Mouse (Mus musculus) lung, embryonic 15.5 days (tissue): ENCODE data around the gene Trim2. TPM values are rescaled to one million over a fixed set of nuclear protein-coding genes. Genes with fewer than 3 reads are reported as not detected.

ENCODE experiments used
- ATAC-seq: fragments of 200-750 bp; cut with Nextera tagmentation; 2 replicates; pipeline ENCODE4 v1.8.0; 2017; ENCODE audit warnings: moderate number of reproducible peaks, borderline replicate concordance; ENCODE audit not compliant: low FRiP score, low TSS enrichment; ENCODE audit errors: extremely low read depth
- H3K27ac ChIP-seq: fragments of 300-500 bp; sonication (generic); 2 replicates; pipeline ENCODE4 v1.5.1; 2015; ENCODE audit warnings: moderate library complexity, mild to moderate bottlenecking, inconsistent platforms
- H3K27me3 ChIP-seq: fragments of 300-500 bp; sonication (generic); 2 replicates; pipeline ENCODE4 v1.6.1; 2015; ENCODE audit warnings: inconsistent platforms
- H3K36me3 ChIP-seq: fragments of 300-500 bp; sonication (generic); 2 replicates; pipeline ENCODE4 v1.6.1; 2015; ENCODE audit warnings: inconsistent platforms
- H3K4me1 ChIP-seq: fragments of 300-500 bp; sonication (generic); 2 replicates; pipeline ENCODE4 v1.6.1; 2015; ENCODE audit warnings: inconsistent platforms
- H3K4me2 ChIP-seq: fragments of 300-500 bp; sonication (generic); 2 replicates; pipeline ENCODE4 v1.6.1; 2015; ENCODE audit warnings: inconsistent platforms, mild to moderate bottlenecking, moderate library complexity
- H3K4me3 ChIP-seq: fragments of 300-500 bp; sonication (generic); 2 replicates; pipeline ENCODE4 v1.5.1; 2015; ENCODE audit warnings: mild to moderate bottlenecking, inconsistent platforms
- H3K9ac ChIP-seq: fragments of 300-500 bp; sonication (generic); 2 replicates; pipeline ENCODE4 v1.6.1; 2015; ENCODE audit warnings: inconsistent platforms
- H3K9me3 ChIP-seq: fragments of 300-500 bp; sonication (generic); 2 replicates; pipeline ENCODE4 v1.6.1; 2016; ENCODE audit warnings: inconsistent platforms
- WGBS: fragments of 180-500 bp; shearing (Covaris S2); methylation state at CpG from one replicate; pipeline ENCODE4 v1.1.7; 2015; 5-methylcytosine and 5-hydroxymethylcytosine counted together
- polyA plus RNA-seq: library from polyadenylated mRNA; unstranded; fragments of >200 nt; fragmentation: Nextera tagmentation; extraction: Ambion mirVana; gene quantifications from 2 replicates; pipeline ENCODE4 v1.2.1, GENCODE M21; 2015

The Trim2 gene
- polyA plus RNA-seq, 1 experiment from 2014 or later = 31.4 TPM

- no peak overlapping the region for H3K27ac ChIP-seq
- H3K9ac ChIP-seq = no peak overlapping the region
- no peaks in the 10 kb centered on the region for H3K36me3 ChIP-seq
- no peaks in the 10 kb centered on the region for H3K9me3 ChIP-seq
- H3K4me1 ChIP-seq = peaks cover 11% of the 10 kb centered on the region; the same call in 1 of the 2 replicates
- H3K4me3 ChIP-seq = no peak overlapping the region
- no peak overlapping the region for H3K4me2 ChIP-seq
- no peak for ATAC-seq
- 65% methylated on average over 9 of the region's 9 CpGs for WGBS
- H3K27me3 ChIP-seq = no peaks in the 10 kb centered on the region
These were observed 91.4 kb downstream of the Trim2 start for GRCm38 (mm10) chr3:84215253-84215652.

GRCm38 (mm10) chr3:84214501-84214900 is 92.2 kb downstream of the Trim2 start:
- Histone ChIP-seq H3K27ac (no peak overlapping the region), H3K4me1 (peaks cover 4% of the 10 kb centered on the region; the same call in 1 of the 2 replicates), H3K9me3 (no peaks in the 10 kb centered on the region), H3K36me3 (no peaks in the 10 kb centered on the region), H3K4me2 (no peak overlapping the region), H3K4me3 (no peak overlapping the region), H3K9ac (no peak overlapping the region), H3K27me3 (no peaks in the 10 kb centered on the region)
- 76% methylated on average over 6 of the region's 6 CpGs for WGBS
- no peak for ATAC-seq

GRCm38 (mm10) chr3:84211340-84211875 is 95.3 kb downstream of the Trim2 start:
- Histone ChIP-seq H3K27ac (no peak overlapping the region), H3K9me3 (no peaks in the 10 kb centered on the region), H3K4me2 (no peak overlapping the region), H3K9ac (no peak overlapping the region), H3K4me3 (no peak overlapping the region), H3K36me3 (no peaks in the 10 kb centered on the region), H3K27me3 (no peaks in the 10 kb centered on the region), H3K4me1 (no peaks in the 10 kb centered on the region)
- 72% methylated on average over 7 of the region's 7 CpGs for WGBS
- ATAC-seq = no peak

GRCm38 (mm10) chr3:84208917-84209513 is 97.7 kb downstream of the Trim2 start:
- H3K27ac ChIP-seq = no peak overlapping the region
- H3K36me3 ChIP-seq = no peaks in the 10 kb centered on the region
- no peak overlapping the region for H3K4me2 ChIP-seq
- no peak overlapping the region for H3K4me3 ChIP-seq
- no peak for ATAC-seq
- 83% methylated on average over 7 of the region's 7 CpGs for WGBS
- H3K4me1 ChIP-seq = no peaks in the 10 kb centered on the region
- no peaks in the 10 kb centered on the region for H3K9me3 ChIP-seq
- H3K27me3 ChIP-seq = no peaks in the 10 kb centered on the region
- H3K9ac ChIP-seq = no peak overlapping the region

- no peak for ATAC-seq
- no peaks in the 10 kb centered on the region for H3K4me1 ChIP-seq
- no peak overlapping the region for H3K27ac ChIP-seq
- H3K4me3 ChIP-seq = no peak overlapping the region
- H3K36me3 ChIP-seq = no peaks in the 10 kb centered on the region
- no peaks in the 10 kb centered on the region for H3K9me3 ChIP-seq
- no peak overlapping the region for H3K9ac ChIP-seq
- H3K4me2 ChIP-seq = no peak overlapping the region
- 87% methylated on average over 7 of the region's 7 CpGs for WGBS
- no peaks in the 10 kb centered on the region for H3K27me3 ChIP-seq
These were observed 98.2 kb downstream of the Trim2 start for GRCm38 (mm10) chr3:84208475-84208874.

GRCm38 (mm10) chr3:84207366-84207765 is 99.3 kb downstream of the Trim2 start:
- no peaks in the 10 kb centered on the region for H3K4me1 ChIP-seq
- no peak overlapping the region for H3K27ac ChIP-seq
- H3K4me2 ChIP-seq = no peak overlapping the region
- no peaks in the 10 kb centered on the region for H3K9me3 ChIP-seq
- no peak for ATAC-seq
- H3K9ac ChIP-seq = no peak overlapping the region
- no peak overlapping the region for H3K4me3 ChIP-seq
- H3K36me3 ChIP-seq = no peaks in the 10 kb centered on the region
- no peaks in the 10 kb centered on the region for H3K27me3 ChIP-seq
- 54% methylated on average over 2 of the region's 2 CpGs for WGBS

- H3K4me3 ChIP-seq = no peak overlapping the region
- no peak for ATAC-seq
- 70% methylated on average over 3 of the region's 3 CpGs for WGBS
- no peaks in the 10 kb centered on the region for H3K4me1 ChIP-seq
- no peaks in the 10 kb centered on the region for H3K27me3 ChIP-seq
- no peak overlapping the region for H3K4me2 ChIP-seq
- H3K36me3 ChIP-seq = no peaks in the 10 kb centered on the region
- H3K27ac ChIP-seq = no peak overlapping the region
- H3K9ac ChIP-seq = no peak overlapping the region
- H3K9me3 ChIP-seq = no peaks in the 10 kb centered on the region
These were observed 100.6 kb downstream of the Trim2 start for GRCm38 (mm10) chr3:84206106-84206505.

GRCm38 (mm10) chr3:84205650-84206049 is 101.0 kb downstream of the Trim2 start:
- Histone ChIP-seq H3K27me3 (no peaks in the 10 kb centered on the region), H3K27ac (no peak overlapping the region), H3K9me3 (no peaks in the 10 kb centered on the region), H3K36me3 (no peaks in the 10 kb centered on the region), H3K4me2 (no peak overlapping the region), H3K9ac (no peak overlapping the region), H3K4me3 (no peak overlapping the region), H3K4me1 (no peaks in the 10 kb centered on the region)
- ATAC-seq = no peak
- WGBS = 82% methylated on average over 6 of the region's 6 CpGs

GRCm38 (mm10) chr3:84204640-84205039 is 102.0 kb downstream of the Trim2 start:
- WGBS = 81% methylated on average over 5 of the region's 5 CpGs
- Histone ChIP-seq H3K27ac (no peak overlapping the region), H3K36me3 (no peaks in the 10 kb centered on the region), H3K9ac (no peak overlapping the region), H3K4me3 (no peak overlapping the region), H3K27me3 (no peaks in the 10 kb centered on the region), H3K9me3 (no peaks in the 10 kb centered on the region), H3K4me1 (no peaks in the 10 kb centered on the region), H3K4me2 (no peak overlapping the region)
- ATAC-seq = no peak

GRCm38 (mm10) chr3:84200559-84201420 is 105.9 kb downstream of the Trim2 start:
- H3K4me3 ChIP-seq = no peak overlapping the region
- no peaks in the 10 kb centered on the region for H3K36me3 ChIP-seq
- no peaks in the 10 kb centered on the region for H3K27me3 ChIP-seq
- no peak overlapping the region for H3K9ac ChIP-seq
- ATAC-seq = no peak
- no peaks in the 10 kb centered on the region for H3K4me1 ChIP-seq
- no peaks in the 10 kb centered on the region for H3K9me3 ChIP-seq
- 71% methylated on average over 13 of the region's 13 CpGs for WGBS
- no peak overlapping the region for H3K27ac ChIP-seq
- H3K4me2 ChIP-seq = no peak overlapping the region

GRCm38 (mm10) chr3:84199516-84199915 is 107.2 kb downstream of the Trim2 start:
- H3K4me1 ChIP-seq = no peaks in the 10 kb centered on the region
- WGBS = 90% methylated on average over 9 of the region's 9 CpGs
- no peak overlapping the region for H3K9ac ChIP-seq
- no peak overlapping the region for H3K4me3 ChIP-seq
- H3K27ac ChIP-seq = no peak overlapping the region
- H3K36me3 ChIP-seq = no peaks in the 10 kb centered on the region
- H3K9me3 ChIP-seq = no peaks in the 10 kb centered on the region
- ATAC-seq = no peak
- no peaks in the 10 kb centered on the region for H3K27me3 ChIP-seq
- no peak overlapping the region for H3K4me2 ChIP-seq

GRCm38 (mm10) chr3:84198229-84198628 is 108.4 kb downstream of the Trim2 start:
- H3K27ac ChIP-seq = no peak overlapping the region
- no peaks in the 10 kb centered on the region for H3K27me3 ChIP-seq
- no peak overlapping the region for H3K9ac ChIP-seq
- H3K36me3 ChIP-seq = no peaks in the 10 kb centered on the region
- 84% methylated on average over 3 of the region's 3 CpGs for WGBS
- H3K4me2 ChIP-seq = no peak overlapping the region
- no peak for ATAC-seq
- H3K4me1 ChIP-seq = 0 out of 2 replicates have a peak, but pooled peaks cover 8% of the 10 kb centered on the region
- H3K4me3 ChIP-seq = no peak overlapping the region
- no peaks in the 10 kb centered on the region for H3K9me3 ChIP-seq
